Mouse (Mus musculus) olfactory bulb, adult 2 months (tissue): ENCODE results near the gene Phox2b.

Source experiments
- CTCF ChIP-seq: fragments of 200-500 bp; IDR thresholded peaks from 2 replicates; pipeline ENCODE4 v1.5.1; 2012; ENCODE audit warnings: low read depth, mild to moderate bottlenecking, low read length, moderate library complexity; ENCODE audit not compliant: insufficient read depth
- POLR2A ChIP-seq: fragments of 200-500 bp; IDR thresholded peaks from 2 replicates; pipeline ENCODE4 v1.6.1; 2012; ENCODE audit warnings: mild to moderate bottlenecking, low read depth, low read length, moderate library complexity; ENCODE audit not compliant: insufficient read depth

DNA sequence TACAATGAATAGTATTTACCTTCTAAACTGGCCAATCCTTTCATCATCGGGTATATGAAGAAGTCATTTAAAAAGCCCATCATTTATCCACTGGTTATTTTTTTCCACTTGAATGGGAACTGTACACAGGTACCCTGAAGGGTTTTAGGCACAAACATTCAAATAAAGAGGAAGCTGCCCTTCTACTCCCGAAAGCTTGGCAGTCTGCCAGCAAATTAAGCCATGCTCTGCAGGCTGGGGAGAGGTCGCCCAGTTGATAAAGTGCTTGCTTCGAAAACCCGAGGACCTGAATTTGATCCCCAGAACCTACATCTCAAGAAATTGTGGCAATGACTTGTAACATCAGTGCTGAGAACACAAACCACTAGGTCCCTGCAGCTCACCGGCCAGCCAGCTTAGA is 35.6 kb upstream of the Phox2b start:
- TF ChIP-seq CTCF (no peak), POLR2A (no peak)
